Mouse (Mus musculus) embryo, embryonic 9.5 days (tissue): ENCODE results near the gene Rora.
"Not testable (repeated sequence)": the region's sequence is repeated elsewhere in the genome, so short reads cannot be mapped to it uniquely, and the experiment has no call there.

Source experiments
- DNase-seq: peaks from one replicate; pipeline ENCODE4 v3.0.0-alpha.2; 2017; ENCODE audit errors: extremely low spot score

The Rora gene

GRCm38 (mm10) chr9:69086844-69087243 lies 433.3 kb downstream of the Rora start:
- DNase-seq: no peak

DNA sequence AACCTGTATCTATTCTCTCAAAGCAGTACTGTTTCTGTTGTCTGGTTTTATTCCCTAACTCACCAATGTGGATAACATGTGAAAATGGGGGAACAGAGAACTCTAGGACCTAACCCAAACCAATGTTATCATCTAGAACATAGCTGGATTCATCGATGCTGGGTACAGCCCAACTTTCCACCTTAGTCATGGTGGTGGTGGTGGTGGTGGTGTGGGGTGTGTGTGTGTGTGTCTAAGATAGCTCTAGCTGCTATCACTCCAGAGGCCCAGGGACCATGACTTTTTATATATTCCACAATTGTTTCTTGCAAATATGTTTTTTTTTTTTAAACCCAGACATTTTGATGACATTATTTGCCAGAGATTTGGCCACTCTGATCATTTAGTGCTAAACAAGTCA lies 433.7 kb downstream of the Rora start:
- DNase-seq: no peak

- DNase-seq: no peak
These were observed 437.2 kb downstream of the Rora start for GRCm38 (mm10) chr9:69090749-69091270.

DNA sequence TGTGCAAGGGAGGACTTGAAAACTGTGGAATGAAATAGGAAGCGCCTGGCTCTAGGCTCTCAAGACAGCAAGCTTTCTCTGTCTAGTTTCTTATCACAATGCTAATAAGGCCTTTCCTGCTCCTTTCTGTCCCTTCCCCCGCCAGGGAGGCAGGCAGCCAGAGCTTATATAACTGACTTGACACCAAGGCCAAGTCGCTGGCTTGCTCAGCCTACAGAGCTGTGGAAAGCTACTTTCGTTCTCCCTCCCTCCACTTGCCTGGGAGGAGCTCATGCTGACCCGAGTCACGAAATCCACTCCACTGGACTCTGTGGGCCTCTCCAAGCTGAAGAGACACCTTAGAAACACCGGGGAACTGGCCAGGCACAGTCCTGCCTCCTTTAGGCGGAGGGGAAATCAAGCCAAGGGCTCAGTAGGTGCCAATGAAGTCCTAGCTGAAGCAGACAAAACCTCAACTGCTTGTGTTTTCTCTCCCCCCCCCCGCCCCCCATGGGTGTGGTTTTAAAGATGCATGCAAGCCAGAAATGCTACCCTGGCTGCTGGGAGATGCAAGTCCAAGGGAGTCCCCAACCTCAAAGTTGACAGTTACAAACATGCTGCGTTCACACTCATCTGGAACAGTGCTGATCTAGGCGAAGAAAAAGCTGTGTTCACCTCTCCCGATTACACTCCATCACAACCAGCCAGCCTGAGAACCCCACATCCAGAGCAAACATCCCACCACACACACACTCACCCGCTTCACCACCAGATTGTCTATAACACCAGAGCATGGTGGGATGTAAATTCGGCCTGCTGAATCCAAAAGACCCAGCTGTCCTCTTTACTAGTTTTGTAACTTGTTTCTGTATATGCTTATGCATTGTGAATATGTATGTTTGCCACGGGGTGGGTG lies 438.8 kb downstream of the Rora start:
- peak; percentile 16 for DNase-seq

DNA sequence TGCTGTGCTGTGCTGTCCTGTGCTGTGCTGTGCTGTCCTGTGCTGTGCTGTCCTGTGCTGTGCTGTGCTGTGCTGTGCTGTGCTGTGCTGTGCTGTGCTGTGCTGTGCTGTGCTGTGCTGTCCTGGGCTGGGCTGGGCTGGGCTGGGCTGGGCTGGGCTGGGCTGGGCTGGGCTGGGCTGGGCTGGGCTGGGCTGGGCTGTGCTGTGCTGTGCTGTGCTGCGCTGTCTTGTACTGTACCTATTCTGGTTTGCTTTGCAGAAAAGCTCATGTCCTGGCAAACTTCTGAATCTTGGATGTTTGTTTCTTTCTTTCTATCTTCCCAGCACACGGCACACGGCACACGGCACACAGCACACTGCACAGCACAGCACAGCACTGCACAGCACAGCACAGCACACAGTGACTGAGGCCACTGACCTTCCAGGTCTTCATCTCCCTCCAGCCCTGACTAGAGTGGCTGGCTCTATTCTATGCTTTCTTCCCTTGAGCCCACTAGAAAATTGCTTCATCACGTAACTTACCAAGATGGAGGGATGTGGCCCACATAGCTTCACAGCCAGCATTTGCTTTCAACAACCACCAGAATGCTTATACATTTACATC lies 446.7 kb downstream of the Rora start:
- DNase-seq: not testable (repeated sequence)

- no peak for DNase-seq
These were observed 450.7 kb downstream of the Rora start for GRCm38 (mm10) chr9:69104321-69104720.

GRCm38 (mm10) chr9:69109618-69110300 lies 456.2 kb downstream of the Rora start:
- DNase-seq: no peak

GRCm38 (mm10) chr9:69110301-69110674 lies 456.7 kb downstream of the Rora start:
- DNase-seq: no peak

GRCm38 (mm10) chr9:69110706-69111105 lies 457.1 kb downstream of the Rora start:
- DNase-seq: no peak

GRCm38 (mm10) chr9:69111539-69111938 lies 458.0 kb downstream of the Rora start:
- DNase-seq: no peak

- DNase-seq: no peak
These were observed 460.9 kb downstream of the Rora start for GRCm38 (mm10) chr9:69114429-69114984.

GRCm38 (mm10) chr9:69116740-69117139 lies 463.2 kb downstream of the Rora start:
- no peak for DNase-seq

DNA sequence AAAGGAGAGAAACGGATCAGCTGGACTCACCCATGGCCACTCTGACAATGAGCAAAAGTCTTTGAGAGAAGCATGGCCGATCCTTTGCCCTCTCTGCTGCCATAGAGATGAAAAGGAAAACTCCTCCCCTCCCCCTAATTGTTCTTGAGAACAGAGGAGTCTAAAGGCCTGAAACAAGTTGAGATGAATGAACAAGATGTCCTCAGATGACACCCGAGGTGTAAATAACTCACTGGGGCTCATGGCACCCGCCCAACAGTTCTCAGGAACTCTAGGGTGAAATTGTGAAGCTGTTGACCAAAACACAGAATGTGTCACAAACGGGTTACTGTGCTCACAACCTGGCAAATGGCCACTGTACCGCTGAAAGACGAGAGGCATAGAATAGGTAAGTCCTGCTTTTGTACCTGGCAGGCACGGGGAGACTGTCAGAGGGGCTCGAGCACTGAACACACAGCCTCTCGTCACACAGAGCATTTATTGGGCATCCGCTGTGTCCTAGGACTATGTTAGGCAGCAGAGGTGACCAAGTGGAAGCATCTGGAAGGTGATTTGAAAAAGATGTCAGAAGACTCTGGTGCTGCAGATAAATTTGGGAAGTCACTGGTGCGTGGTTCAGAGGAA lies 467.6 kb downstream of the Rora start:
- peak; percentile 43 for DNase-seq

DNA sequence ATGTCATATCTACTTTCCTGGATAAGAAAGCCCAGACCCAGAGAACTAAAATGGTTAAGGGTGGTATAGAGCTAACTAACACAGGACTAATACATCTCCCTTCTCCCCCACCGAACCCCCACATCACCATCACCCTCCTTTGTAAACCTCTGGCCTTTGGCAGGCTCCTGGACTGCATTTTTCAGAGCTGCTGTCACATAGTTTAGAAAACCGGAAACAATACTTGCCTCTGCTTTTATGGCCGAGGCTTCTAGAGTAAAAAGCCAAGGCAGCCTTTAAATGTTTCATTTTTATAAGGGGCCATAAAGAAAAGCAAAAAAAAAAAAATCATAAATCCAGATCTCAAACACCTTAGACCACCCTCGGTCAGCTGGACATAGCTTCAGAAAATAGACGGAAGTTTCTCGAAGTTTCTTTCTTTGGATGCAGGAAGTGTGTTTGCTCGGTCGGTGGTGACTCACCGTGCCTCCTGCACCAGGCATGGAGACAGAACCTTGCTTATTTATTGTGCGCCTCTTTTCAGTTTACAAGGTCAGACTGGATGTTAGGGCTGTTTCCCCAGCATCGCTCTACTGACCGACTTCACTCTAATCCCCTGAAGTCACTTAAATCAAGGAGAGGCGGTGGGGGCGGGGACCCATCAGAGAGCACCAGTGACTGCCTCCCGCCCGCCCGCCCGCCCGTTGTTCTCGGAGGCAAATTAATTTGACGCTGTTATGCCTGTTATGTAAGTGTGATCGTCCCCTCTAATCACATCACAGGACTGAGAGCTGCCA lies 471.6 kb downstream of the Rora start:
- DNase-seq: peak; percentile 21

GRCm38 (mm10) chr9:69125787-69126161 lies 472.2 kb downstream of the Rora start:
- no peak for DNase-seq

DNA sequence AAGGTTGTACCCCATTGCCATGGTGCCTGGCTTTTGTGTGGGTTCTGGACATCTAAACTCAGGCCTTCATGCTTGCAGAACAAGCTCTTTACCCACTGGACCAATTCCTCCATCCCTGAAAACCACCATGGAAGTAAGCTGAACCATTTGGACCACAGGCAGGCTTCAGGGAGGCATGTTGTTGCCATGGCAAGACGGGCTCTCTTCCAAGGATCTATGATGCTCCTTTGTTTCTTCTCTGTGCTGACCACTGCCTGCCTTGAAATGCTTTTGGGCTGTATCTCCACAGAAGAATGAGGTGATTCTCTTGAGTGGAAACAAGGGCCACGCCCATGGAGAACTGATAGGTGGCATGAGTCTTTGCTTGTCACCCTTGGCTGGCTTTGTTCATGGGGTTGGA lies 473.0 kb downstream of the Rora start:
- DNase-seq: no peak

- DNase-seq: no peak
These were observed 474.7 kb downstream of the Rora start for GRCm38 (mm10) chr9:69128335-69128734.

- DNase-seq: no peak
These were observed 479.4 kb downstream of the Rora start for GRCm38 (mm10) chr9:69132995-69133394.

GRCm38 (mm10) chr9:69133696-69134095 lies 480.1 kb downstream of the Rora start:
- DNase-seq: peak; percentile 21

DNA sequence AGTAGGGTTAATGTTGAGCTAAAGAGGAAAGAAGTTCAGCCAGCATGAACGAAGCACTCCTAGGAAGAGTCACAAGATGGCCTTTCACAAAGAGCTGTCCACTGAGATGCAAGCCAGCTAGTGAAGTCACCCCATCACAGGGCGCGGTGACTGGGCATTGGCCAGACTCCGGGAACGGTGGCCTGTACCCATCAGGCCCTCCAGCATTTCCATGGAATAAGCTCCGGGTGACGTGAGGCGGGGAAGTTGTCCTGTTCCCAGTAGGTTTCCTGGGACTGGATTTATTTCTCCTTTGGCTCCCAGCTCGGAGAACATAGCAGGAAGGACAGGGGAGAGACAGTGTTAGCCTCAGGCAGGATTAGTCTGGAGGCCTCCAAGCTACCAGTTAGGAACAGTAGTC lies 481.0 kb downstream of the Rora start:
- no peak for DNase-seq

DNA sequence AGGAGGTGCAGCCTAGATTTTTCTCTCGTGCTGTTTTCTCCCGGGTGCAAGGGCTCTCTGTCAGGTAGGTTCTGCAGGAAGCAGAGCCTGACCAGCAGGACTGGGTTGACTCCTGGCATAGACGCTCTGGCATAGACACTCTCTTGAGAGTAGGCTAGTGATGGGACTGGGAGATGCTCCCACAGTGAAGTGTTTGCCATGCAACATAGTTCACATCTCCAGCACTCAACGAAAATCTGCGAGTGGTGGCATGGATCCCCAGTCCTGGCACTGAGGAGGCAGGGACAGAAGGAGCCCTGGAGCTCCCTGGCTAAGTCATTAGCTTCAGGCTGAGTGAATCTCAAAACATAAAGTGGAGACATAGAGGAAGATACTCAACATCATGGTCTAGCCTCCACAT lies 483.2 kb downstream of the Rora start:
- DNase-seq: no peak
